Mouse (Mus musculus): ENCODE results near the gene Ms4a4c. TPM values are rescaled to one million over a fixed set of nuclear protein-coding genes. Genes with fewer than 3 reads are reported as not detected.
"Not testable (repeated sequence)": the region's sequence is repeated elsewhere in the genome, so short reads cannot be mapped to it uniquely, and the experiment has no call there.

Gene Ms4a4c
- polyA plus RNA-seq, 1 experiment from 2014 or later, result 0.85 TPM

DNA sequence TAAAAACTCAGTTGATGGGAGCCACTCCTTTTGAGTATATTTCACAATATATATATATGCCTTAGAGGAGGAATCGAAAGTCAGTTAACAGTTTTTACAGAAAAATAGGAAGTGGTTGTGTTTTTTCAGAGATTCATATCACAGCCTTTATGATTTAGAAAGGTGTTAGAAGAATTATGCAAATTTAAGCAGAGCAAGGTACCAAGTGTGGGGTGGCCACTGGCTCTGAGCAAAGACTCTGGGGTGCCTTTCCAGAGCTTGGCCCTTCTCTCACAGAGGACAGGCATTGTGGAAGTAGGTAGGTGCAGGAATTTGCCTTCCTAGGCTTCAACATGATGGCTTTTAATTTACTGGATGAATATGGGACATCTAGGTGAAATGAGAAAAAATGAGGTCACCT lies 7.1 kb downstream of the Ms4a4c start:
- H3K4me2 ChIP-seq (replicated peaks; ENCODE audit: low read depth), result no peak overlapping the region
- no peak overlapping the region for H3K4me3 ChIP-seq (ENCODE audit: low read depth, low read length)
- TF ChIP-seq CTCF (IDR thresholded peaks at IDR 0.05; ENCODE audit: low read depth), result no peak
- H3K4me1 ChIP-seq (replicated peaks; ENCODE audit: control insufficient read depth, insufficient read depth, low read length), result no peaks in the 10 kb centered on the region
- no peak overlapping the region for H3K27ac ChIP-seq (ENCODE audit: low read depth, low read length)
- H3K36me3 ChIP-seq (ENCODE audit: control insufficient read depth, insufficient read depth), result no peaks in the 10 kb centered on the region
- no peaks in the 10 kb centered on the region for H3K9me3 ChIP-seq (ENCODE audit: control insufficient read depth)
- H3K9ac ChIP-seq (ENCODE audit: low read depth, low read length), result no peak overlapping the region
- no peaks in the 10 kb centered on the region for H3K27me3 ChIP-seq (replicated peaks; ENCODE audit: control insufficient read depth, insufficient read depth, low read length)
- no peak for ATAC-seq
- 87% methylated on average over 1 of the region's 1 CpGs for WGBS

DNA sequence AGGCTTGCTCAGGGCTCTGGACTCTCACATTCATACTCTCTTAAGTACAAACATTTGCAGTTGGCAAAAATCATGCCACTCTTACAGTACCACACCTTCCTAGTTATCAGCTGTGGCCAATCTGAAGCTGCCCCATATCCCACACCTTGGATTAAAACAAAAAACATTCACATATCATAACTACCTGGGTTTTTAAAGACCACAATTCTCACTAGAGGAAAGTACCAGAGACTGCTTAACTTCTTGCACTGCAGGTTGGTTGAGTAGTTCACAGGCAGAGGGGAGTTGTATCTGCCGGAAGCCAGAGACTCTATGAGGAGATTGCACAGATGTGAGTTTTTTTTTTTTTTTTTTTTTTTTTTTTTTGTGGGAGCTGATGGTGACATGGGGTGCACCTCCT lies 9.5 kb downstream of the Ms4a4c start:
- no peaks in the 10 kb centered on the region for H3K27me3 ChIP-seq (replicated peaks; ENCODE audit: control insufficient read depth, insufficient read depth, low read length)
- 90% methylated on average over 1 of the region's 1 CpGs for WGBS
- H3K9ac ChIP-seq (ENCODE audit: low read depth, low read length), result no peak overlapping the region
- H3K4me2 ChIP-seq (replicated peaks; ENCODE audit: low read depth), result no peak overlapping the region
- no peak overlapping the region for H3K27ac ChIP-seq (ENCODE audit: low read depth, low read length)
- no peaks in the 10 kb centered on the region for H3K4me1 ChIP-seq (replicated peaks; ENCODE audit: control insufficient read depth, insufficient read depth, low read length)
- H3K9me3 ChIP-seq (ENCODE audit: control insufficient read depth), result no peaks in the 10 kb centered on the region
- no peak for TF ChIP-seq CTCF (IDR thresholded peaks at IDR 0.05; ENCODE audit: low read depth)
- ATAC-seq, result no peak
- no peaks in the 10 kb centered on the region for H3K36me3 ChIP-seq (ENCODE audit: control insufficient read depth, insufficient read depth)
- H3K4me3 ChIP-seq (ENCODE audit: low read depth, low read length), result no peak overlapping the region

GRCm38 (mm10) chr19:11415581-11415980 lies 11.0 kb downstream of the Ms4a4c start:
- Histone ChIP-seq H3K27ac (ENCODE audit: low read depth, low read length) (no peak overlapping the region), H3K4me3 (ENCODE audit: low read depth, low read length) (no peak overlapping the region), H3K4me2 (replicated peaks; ENCODE audit: low read depth) (no peak overlapping the region), H3K36me3 (ENCODE audit: control insufficient read depth, insufficient read depth) (no peaks in the 10 kb centered on the region), H3K9ac (ENCODE audit: low read depth, low read length) (no peak overlapping the region), H3K9me3 (ENCODE audit: control insufficient read depth) (no peaks in the 10 kb centered on the region), H3K27me3 (replicated peaks; ENCODE audit: control insufficient read depth, insufficient read depth, low read length) (no peaks in the 10 kb centered on the region), H3K4me1 (replicated peaks; ENCODE audit: control insufficient read depth, insufficient read depth, low read length) (no peaks in the 10 kb centered on the region)
- TF ChIP-seq CTCF (IDR thresholded peaks at IDR 0.05; ENCODE audit: low read depth), result no peak
- 60% methylated on average over 3 of the region's 3 CpGs for WGBS
- no peak for ATAC-seq

- not testable (repeated sequence) for ATAC-seq; H3K4me3 ChIP-seq (ENCODE audit: low read depth, low read length); H3K9ac ChIP-seq (ENCODE audit: low read depth, low read length); H3K27me3 ChIP-seq (replicated peaks; ENCODE audit: control insufficient read depth, insufficient read depth, low read length); H3K36me3 ChIP-seq (ENCODE audit: control insufficient read depth, insufficient read depth); H3K27ac ChIP-seq (ENCODE audit: low read depth, low read length); H3K4me1 ChIP-seq (replicated peaks; ENCODE audit: control insufficient read depth, insufficient read depth, low read length); H3K4me2 ChIP-seq (replicated peaks; ENCODE audit: low read depth); H3K9me3 ChIP-seq (ENCODE audit: control insufficient read depth)
- WGBS, result 66% methylated on average over 1 of the region's 3 CpGs
Measured at GRCm38 (mm10) chr19:11418865-11419264, 14.3 kb downstream of the Ms4a4c start.

- ATAC-seq; H3K4me2 ChIP-seq (replicated peaks; ENCODE audit: low read depth); H3K4me3 ChIP-seq (ENCODE audit: low read depth, low read length); H3K9me3 ChIP-seq (ENCODE audit: control insufficient read depth); H3K27ac ChIP-seq (ENCODE audit: low read depth, low read length); H3K36me3 ChIP-seq (ENCODE audit: control insufficient read depth, insufficient read depth); H3K4me1 ChIP-seq (replicated peaks; ENCODE audit: control insufficient read depth, insufficient read depth, low read length); H3K27me3 ChIP-seq (replicated peaks; ENCODE audit: control insufficient read depth, insufficient read depth, low read length); H3K9ac ChIP-seq (ENCODE audit: low read depth, low read length): not testable (repeated sequence)
- 80% methylated on average over 1 of the region's 1 CpGs for WGBS
Measured at GRCm38 (mm10) chr19:11431209-11431608, 26.6 kb downstream of the Ms4a4c start.

GRCm38 (mm10) chr19:11435058-11435834 lies 30.7 kb downstream of the Ms4a4c start:
- no peak for TF ChIP-seq CTCF (IDR thresholded peaks at IDR 0.05; ENCODE audit: low read depth)
- no peak overlapping the region for H3K9ac ChIP-seq (ENCODE audit: low read depth, low read length)
- H3K27me3 ChIP-seq (replicated peaks; ENCODE audit: control insufficient read depth, insufficient read depth, low read length), result no peaks in the 10 kb centered on the region
- no peak for ATAC-seq
- H3K36me3 ChIP-seq (ENCODE audit: control insufficient read depth, insufficient read depth), result no peaks in the 10 kb centered on the region
- 89% methylated on average over 4 of the region's 4 CpGs for WGBS
- no peak overlapping the region for H3K4me3 ChIP-seq (ENCODE audit: low read depth, low read length)
- no peaks in the 10 kb centered on the region for H3K4me1 ChIP-seq (replicated peaks; ENCODE audit: control insufficient read depth, insufficient read depth, low read length)
- H3K4me2 ChIP-seq (replicated peaks; ENCODE audit: low read depth), result no peak overlapping the region
- no peaks in the 10 kb centered on the region for H3K9me3 ChIP-seq (ENCODE audit: control insufficient read depth)
- H3K27ac ChIP-seq (ENCODE audit: low read depth, low read length), result no peak overlapping the region

DNA sequence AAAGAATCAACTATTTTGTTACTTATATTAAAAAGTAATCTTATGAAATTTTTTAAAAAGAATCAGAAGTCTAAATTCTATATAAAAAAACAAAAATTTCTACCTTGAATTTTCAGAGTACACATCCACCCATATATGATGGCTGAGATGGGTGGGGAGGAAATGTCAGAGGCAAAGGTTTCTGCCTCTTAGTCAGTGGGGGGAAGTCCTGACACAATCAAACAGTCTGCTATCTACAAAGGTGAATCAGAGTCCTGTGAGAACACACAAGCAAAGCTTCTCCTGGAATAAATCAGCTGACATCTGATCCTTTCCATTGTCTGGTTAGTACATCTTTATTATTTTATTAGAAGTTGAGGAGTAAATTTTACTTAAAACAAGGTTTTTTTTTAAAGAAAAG lies 38.8 kb downstream of the Ms4a4c start, which contains the start of gene Ms4a4b:
Gene Ms4a4b (plus strand): TSS at position 216 of the 400 bp plus-strand sequence.
- no peak for ATAC-seq
- no peaks in the 10 kb centered on the region for H3K27me3 ChIP-seq (replicated peaks; ENCODE audit: control insufficient read depth, insufficient read depth, low read length)
- no peaks in the 10 kb centered on the region for H3K4me1 ChIP-seq (replicated peaks; ENCODE audit: control insufficient read depth, insufficient read depth, low read length)
- no peaks in the 10 kb centered on the region for H3K9me3 ChIP-seq (ENCODE audit: control insufficient read depth)
- TF ChIP-seq CTCF (IDR thresholded peaks at IDR 0.05; ENCODE audit: low read depth), result no peak
- no peaks in the 10 kb centered on the region for H3K36me3 ChIP-seq (ENCODE audit: control insufficient read depth, insufficient read depth)
- no peak within 1 kb of the TSS for H3K27ac ChIP-seq (ENCODE audit: low read depth, low read length)
- no peak within 1 kb of the TSS for H3K4me2 ChIP-seq (replicated peaks; ENCODE audit: low read depth)
- H3K4me3 ChIP-seq (ENCODE audit: low read depth, low read length), result no peak within 1 kb of the TSS
- no peak within 1 kb of the TSS for H3K9ac ChIP-seq (ENCODE audit: low read depth, low read length)
